Mouse (Mus musculus) midbrain, postnatal 0 days (tissue): ENCODE data around the gene H2al1a. TPM values are rescaled to one million over a fixed set of nuclear protein-coding genes. Genes with fewer than 3 reads are reported as not detected.
"Not testable (repeated sequence)": the region's sequence is repeated elsewhere in the genome, so short reads cannot be mapped to it uniquely, and the experiment has no call there.

Source experiments
- ATAC-seq: fragments of 200-750 bp; cut with Nextera tagmentation; 2 replicates; pipeline ENCODE4 v1.8.0; 2017; ENCODE audit warnings: moderate number of reproducible peaks, mild to moderate bottlenecking, moderate TSS enrichment, moderate library complexity; ENCODE audit not compliant: low FRiP score
- DNase-seq: peaks from one replicate; pipeline ENCODE4 v3.0.0-alpha.2; 2015; ENCODE audit warnings: low spot score
- H3K27ac ChIP-seq: fragments of 300-500 bp; sonication (generic); 2 replicates; pipeline ENCODE4 v1.5.1; 2014; ENCODE audit warnings: low read depth, mild to moderate bottlenecking, low read length, mixed read lengths
- H3K27me3 ChIP-seq: fragments of 300-500 bp; sonication (generic); 2 replicates; pipeline ENCODE4 v1.6.1; 2014; ENCODE audit warnings: low read length, control low read depth, mixed read lengths; ENCODE audit not compliant: insufficient read depth
- H3K36me3 ChIP-seq: fragments of 300-500 bp; sonication (generic); 2 replicates; pipeline ENCODE4 v1.6.1; 2014; ENCODE audit warnings: low read length, control low read depth, mixed read lengths; ENCODE audit not compliant: insufficient read depth
- H3K4me1 ChIP-seq: fragments of 300-500 bp; sonication (generic); 2 replicates; pipeline ENCODE4 v1.6.1; 2014; ENCODE audit warnings: mild to moderate bottlenecking, control low read depth, antibody characterized with exemption, low read length, mixed read lengths; ENCODE audit not compliant: insufficient read depth
- H3K4me2 ChIP-seq: fragments of 300-500 bp; sonication (generic); 2 replicates; pipeline ENCODE4 v1.6.1; 2014; ENCODE audit warnings: low read depth, mild to moderate bottlenecking, low read length, mixed read lengths; ENCODE audit not compliant: poor library complexity, severe bottlenecking
- H3K4me3 ChIP-seq: fragments of 300-500 bp; sonication (generic); 2 replicates; pipeline ENCODE4 v1.5.1; 2014; ENCODE audit warnings: low read depth, mild to moderate bottlenecking, low read length, moderate library complexity
- H3K9ac ChIP-seq: fragments of 300-500 bp; sonication (generic); replicated peaks from 2 replicates; pipeline ENCODE4 v1.6.1; 2014; ENCODE audit warnings: mild to moderate bottlenecking, low read length, moderate library complexity, mixed read lengths; ENCODE audit not compliant: poor library complexity, severe bottlenecking
- H3K9me3 ChIP-seq: fragments of 300-500 bp; sonication (generic); 2 replicates; pipeline ENCODE4 v1.6.1; 2016; ENCODE audit warnings: low read length, control low read depth
- CTCF ChIP-seq: IDR thresholded peaks from 2 replicates; pipeline ENCODE4 v1.5.1; 2016; ENCODE audit warnings: antibody characterized with exemption, mild to moderate bottlenecking
- WGBS: fragments of 180-500 bp; shearing (Covaris S2); extraction: QIAGEN DNeasy Blood & Tissue Kit; methylation state at CpG from one replicate; pipeline ENCODE4 v1.1.7; 2014; 5-methylcytosine and 5-hydroxymethylcytosine counted together
- polyA plus RNA-seq: library from polyadenylated mRNA; unstranded; fragments of >200 nt; fragmentation: Nextera tagmentation; extraction: Ambion mirVana; gene quantifications from 2 replicates; pipeline ENCODE4 v1.2.1, GENCODE M21; 2015
- total RNA-seq: library from RNA; depleted of rRNA; stranded (reverse); fragments of >200 nt; gene quantifications from 2 replicates; pipeline ENCODE4 v1.2.3, GENCODE M21; 2014; rRNA removed

The H2al1a gene
- not detected in 2 replicates for total RNA-seq
- not detected in 2 replicates for polyA plus RNA-seq

DNA sequence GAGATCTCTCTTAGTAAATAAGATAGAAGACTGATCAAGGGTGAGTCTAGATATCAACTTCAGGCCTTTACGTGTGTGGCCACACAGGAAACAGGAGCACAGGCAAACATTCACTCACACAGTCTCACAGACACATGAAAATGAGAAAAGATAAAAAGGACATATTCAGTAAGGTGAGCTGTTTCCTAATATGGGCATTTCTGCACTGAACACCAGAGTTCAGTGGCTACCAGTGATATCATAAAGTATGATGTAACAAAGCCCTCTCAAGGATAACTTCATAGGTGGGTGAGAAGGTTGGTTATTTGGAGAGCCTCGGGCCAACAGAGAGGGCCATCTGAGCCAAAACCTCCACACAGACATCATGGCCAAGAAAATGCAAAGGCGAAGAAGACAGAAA lies at the start of gene H2al1a:
Gene H2al1a, plus strand, starts transcription at position 301 of the 400 bp plus-strand sequence.
- ATAC-seq, H3K4me2 ChIP-seq, H3K27ac ChIP-seq, H3K9ac ChIP-seq, H3K4me1 ChIP-seq, DNase-seq, H3K36me3 ChIP-seq, H3K9me3 ChIP-seq, H3K4me3 ChIP-seq, H3K27me3 ChIP-seq: not testable (repeated sequence)
- no CpG with 5 or more reads among the region's 3 CpGs for WGBS

DNA sequence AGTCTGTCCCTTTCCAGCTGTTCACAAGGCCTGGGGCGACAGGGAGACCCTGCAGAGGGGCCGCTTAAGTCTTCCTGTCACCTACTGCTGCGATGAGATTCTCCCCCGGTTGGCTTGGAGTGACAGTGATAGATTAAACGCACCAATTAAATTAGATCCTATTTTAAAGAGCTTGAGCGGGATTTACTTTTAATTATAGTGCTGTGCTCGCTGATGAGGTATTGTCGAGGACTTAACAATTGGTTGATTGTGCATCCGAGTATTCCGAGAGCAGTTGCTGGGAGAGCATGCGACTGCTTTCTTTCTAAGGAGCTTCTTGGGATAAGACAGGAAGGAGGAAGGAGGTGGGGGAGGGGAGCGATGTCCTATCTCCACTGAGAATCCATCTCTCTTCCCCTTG lies 48.9 kb upstream of the H2al1a start:
- DNase-seq (peak; percentile 20), ATAC-seq (no peak)
- H3K4me1 ChIP-seq: no peaks in the 10 kb centered on the region
- H3K4me2 ChIP-seq: no peak overlapping the region
- no peaks in the 10 kb centered on the region for H3K27me3 ChIP-seq
- TF ChIP-seq CTCF: no peak
- WGBS: 32% methylated on average over 12 of the region's 12 CpGs
- H3K36me3 ChIP-seq: no peaks in the 10 kb centered on the region
- H3K4me3 ChIP-seq: no peak overlapping the region
- no peaks in the 10 kb centered on the region for H3K9me3 ChIP-seq
- no peak overlapping the region for H3K9ac ChIP-seq
- H3K27ac ChIP-seq: no peak overlapping the region

DNA sequence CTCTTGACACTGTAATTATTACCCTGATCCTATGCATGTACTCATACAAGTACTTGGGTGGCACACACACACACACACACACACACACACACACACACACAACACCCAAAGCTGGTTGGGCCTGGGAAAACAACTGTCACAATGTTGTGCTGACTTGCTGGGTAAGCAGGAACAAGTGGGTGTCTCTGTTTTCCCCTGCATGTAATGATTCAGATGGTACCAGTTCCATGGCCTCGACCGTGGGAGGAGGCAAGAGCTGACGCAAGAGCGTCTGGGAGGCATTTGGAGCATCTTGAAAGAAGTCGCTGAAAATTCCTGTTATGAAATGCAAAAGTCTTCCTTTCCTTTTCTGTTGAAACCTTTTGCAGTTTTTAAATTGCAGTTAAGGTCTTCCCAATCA lies 45.0 kb upstream of the H2al1a start:
- ATAC-seq (no peak), DNase-seq (no peak)
- H3K4me1 ChIP-seq: no peaks in the 10 kb centered on the region
- no peak for TF ChIP-seq CTCF
- no peak overlapping the region for H3K4me3 ChIP-seq
- no peaks in the 10 kb centered on the region for H3K36me3 ChIP-seq
- H3K27ac ChIP-seq: no peak overlapping the region
- WGBS: 65% methylated on average over 5 of the region's 5 CpGs
- H3K27me3 ChIP-seq: no peaks in the 10 kb centered on the region
- no peak overlapping the region for H3K9ac ChIP-seq
- no peaks in the 10 kb centered on the region for H3K9me3 ChIP-seq
- H3K4me2 ChIP-seq: no peak overlapping the region

DNA sequence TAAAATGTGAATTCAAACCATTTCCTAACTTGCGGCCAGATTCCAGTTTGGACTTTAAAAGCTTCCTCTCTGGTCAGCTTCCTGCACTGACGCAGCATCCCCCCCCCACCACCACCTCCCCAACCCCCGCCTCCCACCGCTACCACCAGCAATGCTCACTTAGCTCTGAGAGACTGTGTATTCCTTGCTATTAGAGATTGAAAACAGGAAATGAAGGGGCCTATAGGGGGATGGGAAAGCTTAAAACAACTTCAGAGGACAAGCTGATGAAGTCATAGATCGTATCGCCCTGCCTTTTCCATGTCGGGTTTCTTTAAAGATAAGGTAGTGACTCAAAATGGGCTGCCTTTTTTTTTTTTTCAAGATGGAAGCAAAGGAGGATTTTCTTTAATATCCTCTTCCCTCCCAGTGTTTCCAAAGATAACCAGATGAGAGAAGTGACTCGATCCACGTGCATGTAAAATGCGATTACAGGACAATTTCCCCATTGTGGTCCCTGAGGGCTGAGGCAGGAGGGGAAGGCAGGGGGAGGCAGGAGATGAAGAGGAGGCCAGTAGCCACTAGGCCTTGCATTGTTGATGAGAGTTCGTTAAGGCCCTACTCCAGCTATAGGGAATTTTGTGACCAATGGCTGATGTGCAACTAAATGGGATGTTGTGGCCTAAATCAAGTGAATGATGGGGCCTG lies 44.4 kb upstream of the H2al1a start:
- Histone ChIP-seq H3K4me1 (no peaks in the 10 kb centered on the region), H3K36me3 (no peaks in the 10 kb centered on the region), H3K9ac (no peak overlapping the region), H3K27me3 (no peaks in the 10 kb centered on the region), H3K9me3 (no peaks in the 10 kb centered on the region), H3K4me3 (no peak overlapping the region), H3K4me2 (no peak overlapping the region), H3K27ac (no peak overlapping the region)
- no peak for TF ChIP-seq CTCF
- 52% methylated on average over 11 of the region's 11 CpGs for WGBS
- DNase-seq: no peak
- no peak for ATAC-seq

DNA sequence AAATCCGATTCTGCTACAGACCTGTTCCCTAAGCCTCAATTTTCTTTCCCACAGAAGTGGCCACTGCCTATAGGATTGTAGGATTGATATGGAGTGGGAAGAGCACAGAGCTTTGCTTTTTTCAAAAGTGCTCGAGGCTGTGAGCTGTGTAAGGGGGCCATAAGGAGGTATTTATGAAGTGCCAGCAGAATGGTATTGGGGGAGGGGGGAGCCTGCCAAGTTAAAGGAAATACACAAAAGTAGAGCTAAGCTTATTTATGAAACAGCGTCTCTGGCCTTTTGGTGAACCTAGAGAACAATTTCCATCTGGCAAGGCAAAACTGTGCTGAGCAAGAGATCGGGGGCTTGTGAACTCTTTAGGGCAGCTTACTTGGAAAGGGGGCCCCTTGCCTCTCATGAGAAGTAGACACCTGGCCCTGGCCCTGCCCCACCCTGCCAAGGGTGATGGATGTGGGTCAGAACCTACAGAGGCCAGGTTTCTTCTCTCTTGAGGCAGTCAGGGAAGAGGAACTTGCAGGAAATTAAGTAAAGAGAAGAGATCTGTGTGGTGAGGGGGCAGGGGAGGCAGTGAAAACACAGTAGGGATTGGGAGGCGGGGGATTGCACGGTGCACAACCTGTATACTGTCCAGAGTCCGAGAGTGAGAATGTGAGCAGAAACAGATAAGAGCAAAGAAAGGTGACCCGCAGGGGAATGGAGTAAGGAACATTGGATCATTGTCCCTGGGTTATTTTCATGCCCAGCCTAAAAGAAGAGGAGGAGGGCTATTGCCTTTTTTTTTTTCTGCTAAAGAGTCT lies 43.3 kb upstream of the H2al1a start:
- H3K9me3 ChIP-seq: no peaks in the 10 kb centered on the region
- no peaks in the 10 kb centered on the region for H3K4me1 ChIP-seq
- no peak for DNase-seq
- no peak overlapping the region for H3K4me2 ChIP-seq
- H3K4me3 ChIP-seq: no peak overlapping the region
- TF ChIP-seq CTCF: no peak
- 73% methylated on average over 8 of the region's 8 CpGs for WGBS
- no peaks in the 10 kb centered on the region for H3K27me3 ChIP-seq
- ATAC-seq: no peak
- no peak overlapping the region for H3K9ac ChIP-seq
- no peak overlapping the region for H3K27ac ChIP-seq
- H3K36me3 ChIP-seq: no peaks in the 10 kb centered on the region

DNA sequence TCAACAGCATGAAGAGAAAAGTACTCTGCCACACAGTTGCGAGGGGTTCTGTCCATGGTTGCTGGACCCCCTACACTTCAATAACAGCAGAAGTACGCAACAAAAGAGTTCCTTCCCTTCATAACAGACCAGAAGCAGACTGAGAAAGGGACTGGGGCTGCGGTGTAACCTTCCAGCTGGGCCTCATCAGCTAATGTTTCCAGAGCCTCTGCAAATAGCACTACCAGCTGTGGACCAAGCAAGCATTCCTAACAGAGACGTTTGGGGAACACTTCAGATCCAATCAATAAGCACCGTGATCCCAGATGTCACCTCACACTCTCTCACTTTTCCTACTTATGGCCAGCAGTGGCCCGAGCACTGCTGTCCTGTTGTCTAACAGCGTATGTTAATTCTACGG lies 34.1 kb upstream of the H2al1a start:
- 83% methylated on average over 8 of the region's 8 CpGs for WGBS
- ATAC-seq: no peak
- Histone ChIP-seq H3K9me3 (no peaks in the 10 kb centered on the region), H3K9ac (no peak overlapping the region), H3K4me2 (no peak overlapping the region), H3K27ac (no peak overlapping the region), H3K27me3 (no peaks in the 10 kb centered on the region), H3K4me1 (no peaks in the 10 kb centered on the region), H3K4me3 (no peak overlapping the region), H3K36me3 (no peaks in the 10 kb centered on the region)
- no peak for DNase-seq
- no peak for TF ChIP-seq CTCF
